Mouse (Mus musculus): Measurements from ENCODE around the gene Tmem181a.
"Not testable (repeated sequence)": the region's sequence is repeated elsewhere in the genome, so short reads cannot be mapped to it uniquely, and the experiment has no call there.

Gene Tmem181a

DNA sequence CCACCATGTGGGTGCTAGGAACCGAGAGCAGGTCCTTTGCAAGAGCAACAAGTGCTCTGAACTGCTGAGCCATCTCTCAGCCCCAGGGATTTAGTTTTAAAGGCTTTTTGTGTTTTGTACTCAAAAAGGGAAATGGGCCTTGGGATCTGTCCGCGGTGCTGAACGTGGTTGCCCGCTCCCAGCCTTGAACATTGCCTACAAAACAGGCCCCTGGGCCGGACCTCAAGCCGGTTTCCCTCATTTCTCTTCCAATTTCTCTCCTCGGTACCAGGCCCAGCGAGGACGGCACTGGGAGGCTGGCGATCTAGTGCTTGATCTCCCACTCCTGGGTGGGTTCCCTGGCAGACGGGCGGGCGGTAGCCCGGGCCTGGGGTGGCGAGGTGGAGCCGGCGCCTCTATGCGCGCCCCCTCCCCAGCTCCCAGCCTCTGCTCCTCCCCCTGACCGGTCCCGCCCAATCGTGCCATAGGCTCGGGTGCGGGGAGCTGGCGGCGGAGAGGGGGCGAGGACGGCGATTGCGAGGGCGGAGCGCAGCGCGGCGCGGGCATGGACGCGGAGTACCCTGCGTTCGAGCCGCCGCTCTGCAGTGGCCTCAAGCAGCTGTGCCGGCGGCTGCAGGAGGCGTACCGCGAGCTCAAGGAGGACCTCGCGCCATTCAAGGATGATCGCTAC lies at the start of gene Tmem181a:
TSS of gene Tmem181a (plus strand) at position 461 of the 670 bp plus-strand sequence.
- not testable (repeated sequence) for DNase-seq (ENCODE audit: low spot score)

DNA sequence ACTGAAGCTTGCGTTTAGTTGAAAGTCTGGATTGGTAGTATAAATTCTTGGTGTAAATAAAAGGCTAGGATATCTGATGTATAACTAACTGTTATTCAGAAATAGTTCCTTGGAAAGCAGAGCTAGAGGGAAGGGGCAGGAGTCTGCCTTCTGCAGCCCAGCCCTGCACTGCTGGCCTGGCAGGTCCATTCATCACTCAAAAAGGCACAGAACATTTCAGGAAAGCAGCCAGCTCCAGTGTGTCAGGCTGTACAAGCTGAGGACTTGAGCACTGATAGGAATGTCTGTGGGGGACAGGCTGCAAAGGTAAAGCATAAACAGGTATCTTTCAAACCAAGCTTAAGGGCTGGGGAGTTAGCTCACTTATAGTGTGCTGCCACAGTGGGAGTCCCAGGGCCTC lies 44.9 kb upstream of the Tmem181a start:
- DNase-seq (ENCODE audit: low spot score): no peak

- no peak for DNase-seq (ENCODE audit: low spot score)
These were observed 41.0 kb upstream of the Tmem181a start for GRCm38 (mm10) chr17:6215640-6216039.

- no peak for DNase-seq (ENCODE audit: low spot score)
These were observed 40.1 kb upstream of the Tmem181a start for GRCm38 (mm10) chr17:6216514-6216913.

GRCm38 (mm10) chr17:6232633-6233032 lies 24.0 kb upstream of the Tmem181a start:
- not testable (repeated sequence) for DNase-seq (ENCODE audit: low spot score)

DNA sequence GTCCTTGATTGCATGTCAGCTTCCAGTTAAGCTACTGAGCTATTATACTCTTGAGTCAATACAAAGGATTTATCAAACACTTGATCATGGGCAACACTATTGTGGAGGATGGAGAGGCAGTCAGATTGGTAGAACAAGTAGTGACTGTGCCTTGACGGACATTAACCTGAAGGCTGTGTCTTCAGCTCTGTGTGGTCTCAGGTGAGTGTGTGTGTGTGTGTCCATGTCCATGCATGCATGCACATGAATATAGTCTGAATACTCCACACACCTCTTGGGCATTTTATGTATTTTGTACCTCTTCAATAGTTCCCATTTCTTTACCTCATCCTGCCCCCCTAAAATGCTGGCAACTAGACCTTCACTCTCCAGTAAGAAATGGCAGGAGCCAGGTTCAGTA lies 5.4 kb upstream of the Tmem181a start:
- DNase-seq (ENCODE audit: low spot score): not testable (repeated sequence)

DNA sequence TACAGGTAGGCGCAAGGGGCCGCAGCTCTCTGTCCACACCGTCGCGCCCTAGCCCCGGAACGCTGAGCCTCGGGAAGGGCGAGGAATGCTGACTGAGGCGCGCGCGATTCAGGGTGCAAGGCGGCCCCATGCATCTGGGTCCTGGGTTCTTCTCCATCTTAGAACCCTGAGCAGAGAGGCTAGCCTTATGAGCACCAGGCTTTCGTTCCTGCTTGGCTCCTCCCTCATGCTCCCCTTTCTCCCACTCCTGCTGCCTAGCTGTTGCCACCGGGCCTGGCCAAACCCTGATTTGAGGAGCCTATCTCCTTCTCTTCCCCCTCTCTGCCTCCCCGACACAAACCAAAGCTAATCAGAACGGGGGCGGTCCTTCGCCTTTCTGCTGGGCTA lies 403 bp downstream of the Tmem181a start:
- peak; percentile 42 for DNase-seq (ENCODE audit: low spot score)

GRCm38 (mm10) chr17:6269876-6270831 lies 13.5 kb downstream of the Tmem181a start:
- not testable (repeated sequence) for DNase-seq (ENCODE audit: low spot score)

DNA sequence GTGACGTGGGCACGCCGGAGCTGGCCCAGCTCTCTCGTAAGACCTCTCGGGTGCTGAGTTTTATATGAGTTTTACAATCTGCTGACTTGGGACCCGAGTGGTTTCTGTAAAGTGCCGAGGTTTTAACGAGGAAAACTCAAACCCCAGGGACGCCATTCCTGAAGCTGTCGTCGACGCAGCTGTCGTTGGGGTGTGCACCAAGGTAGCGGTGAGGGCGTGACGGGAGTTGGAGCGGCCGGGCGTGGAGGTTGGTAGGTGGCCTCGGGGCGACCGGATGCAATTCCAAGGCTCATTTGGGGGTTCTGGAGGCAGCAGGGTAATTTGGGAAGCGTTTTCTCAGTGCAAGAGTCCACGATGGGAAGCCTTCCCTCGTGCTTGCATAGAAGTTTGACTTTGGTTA lies 14.2 kb downstream of the Tmem181a start:
- not testable (repeated sequence) for DNase-seq (ENCODE audit: low spot score)

DNA sequence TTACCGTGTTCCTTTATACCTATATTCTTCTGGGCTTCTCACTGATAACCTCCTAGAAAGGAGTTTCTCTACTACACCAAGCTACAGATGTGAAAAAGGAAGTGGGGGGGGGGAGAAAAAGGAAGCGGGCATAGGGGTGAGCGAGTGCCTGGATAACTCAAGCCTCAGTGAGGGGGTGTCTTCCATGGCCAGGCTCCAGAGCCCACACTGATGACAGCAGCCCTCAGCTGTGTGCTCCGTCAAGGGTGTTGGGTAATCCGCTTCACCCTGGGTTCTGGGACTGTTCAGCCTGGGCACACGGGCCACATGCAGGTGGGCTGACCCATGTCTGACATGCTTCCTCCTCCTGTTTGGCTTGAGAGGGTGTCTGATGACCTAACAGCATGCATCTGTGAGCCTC lies 15.3 kb downstream of the Tmem181a start:
- not testable (repeated sequence) for DNase-seq (ENCODE audit: low spot score)

DNA sequence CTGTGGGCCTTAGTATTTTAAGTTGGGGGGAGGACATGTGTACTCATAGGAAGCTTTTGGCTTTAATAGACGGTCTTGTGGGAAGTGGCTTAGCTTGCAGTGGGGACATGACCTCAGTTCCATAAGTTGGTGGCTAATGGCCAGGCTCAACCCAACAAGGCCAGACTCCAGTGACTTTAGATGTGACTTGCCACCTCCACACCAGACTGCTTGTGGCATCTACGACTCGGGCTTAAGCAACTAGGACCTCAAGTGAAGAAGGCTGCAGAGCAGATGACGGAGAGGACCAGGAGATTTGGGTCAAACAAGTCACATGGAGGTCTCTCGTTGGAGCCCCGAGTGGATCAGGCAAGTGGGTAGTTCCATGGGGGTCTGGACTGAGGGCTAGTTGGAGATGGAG lies 18.0 kb downstream of the Tmem181a start:
- DNase-seq (ENCODE audit: low spot score): not testable (repeated sequence)

- DNase-seq (ENCODE audit: low spot score): not testable (repeated sequence)
These were observed 22.5 kb downstream of the Tmem181a start for GRCm38 (mm10) chr17:6279205-6279604.

GRCm38 (mm10) chr17:6279772-6280171 lies 23.1 kb downstream of the Tmem181a start:
- not testable (repeated sequence) for DNase-seq (ENCODE audit: low spot score)

GRCm38 (mm10) chr17:6280513-6280912 lies 23.9 kb downstream of the Tmem181a start:
- not testable (repeated sequence) for DNase-seq (ENCODE audit: low spot score)

DNA sequence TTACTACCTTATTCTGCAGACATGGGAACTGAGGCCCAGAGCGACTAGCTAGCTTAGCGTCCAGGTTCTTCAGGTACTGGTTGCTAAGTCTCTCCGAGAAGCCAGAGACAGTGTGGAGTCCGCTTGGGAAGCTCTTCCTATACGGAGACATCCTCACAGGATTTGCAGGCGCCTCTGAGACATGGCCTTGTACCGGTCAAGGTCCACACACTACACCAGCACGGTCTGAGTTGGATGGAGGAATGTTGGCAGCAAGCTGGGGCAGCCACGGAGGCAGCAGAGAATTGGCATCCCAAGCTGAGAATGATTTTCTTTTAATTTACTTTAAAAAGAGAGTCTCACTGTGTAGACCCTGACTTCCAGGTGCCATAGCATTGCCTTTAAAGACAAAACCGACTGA lies 26.5 kb downstream of the Tmem181a start:
- DNase-seq (ENCODE audit: low spot score): not testable (repeated sequence)

- not testable (repeated sequence) for DNase-seq (ENCODE audit: low spot score)
These were observed 29.5 kb downstream of the Tmem181a start for GRCm38 (mm10) chr17:6286169-6286568.

GRCm38 (mm10) chr17:6289045-6289444 lies 32.4 kb downstream of the Tmem181a start:
- DNase-seq (ENCODE audit: low spot score): not testable (repeated sequence)

- DNase-seq (ENCODE audit: low spot score): not testable (repeated sequence)
These were observed 37.2 kb downstream of the Tmem181a start for GRCm38 (mm10) chr17:6293882-6294281.

DNA sequence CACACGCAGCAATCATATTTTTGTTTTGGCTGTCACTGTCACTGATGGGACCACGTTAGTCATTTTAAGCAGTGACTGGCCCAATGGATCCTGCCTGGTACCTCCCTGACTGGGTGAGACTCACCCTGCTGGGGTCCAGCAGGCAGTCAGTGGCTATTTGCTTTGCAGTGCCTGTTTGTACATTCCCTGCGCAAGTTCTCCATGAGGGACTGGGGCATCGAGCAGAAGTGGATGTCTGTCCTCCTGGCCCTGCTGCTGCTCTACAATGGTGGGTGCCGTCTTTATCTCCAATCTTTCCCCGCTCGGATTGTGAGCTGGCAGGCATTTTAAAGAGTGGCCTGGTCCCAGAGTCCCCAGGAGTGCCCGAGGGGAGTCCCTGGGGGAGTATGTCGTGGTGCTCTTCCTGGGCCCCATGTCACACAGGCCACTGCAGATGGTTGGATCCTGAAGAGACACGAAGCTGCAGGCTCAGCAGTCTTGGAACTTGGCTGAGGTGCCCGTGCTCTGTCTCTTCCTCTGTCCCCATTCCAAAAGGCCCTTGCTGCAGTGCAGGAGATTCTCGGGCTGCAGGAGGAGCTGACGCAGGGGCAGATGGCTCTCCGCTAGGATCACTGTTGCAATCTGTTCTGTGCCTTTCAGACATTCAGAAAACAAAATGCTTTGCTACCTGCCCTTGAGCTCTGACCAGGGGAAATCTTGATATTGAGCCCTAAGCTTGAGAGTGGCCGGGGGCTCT lies 40.6 kb downstream of the Tmem181a start:
- not testable (repeated sequence) for DNase-seq (ENCODE audit: low spot score)

DNA sequence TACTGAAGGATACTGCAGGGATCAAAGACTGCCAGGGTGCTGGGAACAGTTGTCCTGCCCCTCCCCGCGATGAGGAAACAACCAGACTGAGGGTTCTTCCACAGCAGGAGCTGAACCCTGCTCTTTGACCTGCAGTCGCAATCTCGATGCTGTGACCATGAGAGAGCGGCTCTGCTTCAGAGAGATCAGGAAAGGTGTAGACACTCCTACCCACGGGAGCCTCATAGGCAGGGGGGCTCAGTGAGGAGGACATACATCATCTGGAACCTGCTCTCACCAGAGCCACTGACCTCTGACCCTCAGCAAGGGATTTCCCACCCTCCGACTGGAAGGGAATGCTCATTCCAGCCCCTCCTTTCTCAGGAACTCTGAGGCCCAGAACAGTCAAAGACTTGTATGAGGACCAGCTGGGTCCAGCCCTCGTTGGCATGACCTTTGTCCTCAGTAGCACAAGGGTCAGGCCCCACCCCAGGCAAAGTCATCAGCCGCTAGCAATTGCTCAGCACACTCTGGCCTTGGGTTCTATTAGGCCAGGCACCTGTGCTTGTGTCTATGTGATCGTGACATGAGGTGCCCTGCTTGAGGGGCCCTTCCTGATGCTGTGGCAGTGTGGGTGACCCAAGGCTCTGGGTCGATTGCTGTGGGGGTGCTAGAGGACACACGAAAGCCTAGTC lies 43.7 kb downstream of the Tmem181a start:
- not testable (repeated sequence) for DNase-seq (ENCODE audit: low spot score)

DNA sequence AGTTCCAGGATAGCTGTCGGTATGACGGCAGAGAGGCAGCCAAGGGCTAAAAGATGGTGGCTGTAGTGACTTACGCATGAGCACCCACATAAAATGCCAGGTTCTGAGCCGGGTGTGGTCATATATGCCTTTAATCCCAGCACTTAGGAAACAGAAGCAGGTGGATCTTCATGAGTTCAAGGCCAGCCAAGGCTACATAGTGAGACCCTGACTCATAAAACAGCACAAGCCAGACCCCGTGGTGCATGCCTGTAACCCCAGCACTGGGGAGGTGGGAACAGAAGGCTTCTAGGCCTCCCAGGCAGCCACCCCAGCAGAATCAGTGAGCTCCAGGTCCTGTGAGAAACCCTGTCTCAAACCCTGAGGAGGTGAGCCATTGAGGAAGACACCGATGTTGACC lies 48.2 kb downstream of the Tmem181a start:
- DNase-seq (ENCODE audit: low spot score): not testable (repeated sequence)
